Mouse (Mus musculus): ENCODE data around the gene Tmem80.

GRCm38 (mm10) chr7:141363106-141363751 is 35.7 kb downstream of the Tmem80 start:
- TF ChIP-seq CTCF (IDR thresholded peaks at IDR 0.05; ENCODE audit: borderline replicate concordance, insufficient read depth, low read depth, low read length) (peak; percentile 84), POLR2A (IDR thresholded peaks at IDR 0.05; ENCODE audit: borderline replicate concordance, insufficient read depth, low read length) (no peak)

All from cerebellum, adult 2 months (tissue).